Mouse (Mus musculus): Measurements from ENCODE around the gene Tfcp2l1. TPM values are rescaled to one million over a fixed set of nuclear protein-coding genes. Genes with fewer than 3 reads are reported as not detected.

Gene Tfcp2l1
- polyA plus RNA-seq, 1 experiment from 2014 or later, result 0.14 TPM

DNA sequence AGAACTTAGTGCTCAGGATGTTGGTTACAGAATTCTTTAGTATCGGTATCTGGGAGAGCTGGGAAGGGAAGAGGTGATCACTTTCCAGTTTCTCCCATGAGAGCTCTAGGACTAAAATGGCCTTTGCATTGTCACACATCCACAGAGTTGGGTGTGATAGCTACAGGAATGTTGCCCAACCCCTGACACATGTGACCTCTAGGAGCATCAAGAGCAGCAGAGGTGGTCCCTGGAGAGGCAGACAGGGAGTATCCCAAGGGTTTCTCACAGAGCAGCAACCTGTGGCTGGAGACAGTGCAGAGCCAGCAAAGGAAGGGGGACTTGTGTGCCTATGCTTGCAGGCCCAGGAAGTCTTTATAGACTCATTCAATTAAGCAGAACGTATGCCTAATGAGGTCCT is 1.3 kb upstream of the Tfcp2l1 start:
- no peak overlapping the region for H3K4me3 ChIP-seq
- H3K9me3 ChIP-seq, result no peaks in the 10 kb centered on the region
- H3K27ac ChIP-seq, result no peak overlapping the region
- H3K4me1 ChIP-seq (replicated peaks), result peaks cover 16% of the 10 kb centered on the region
- H3K36me3 ChIP-seq, result no peaks in the 10 kb centered on the region
- H3K27me3 ChIP-seq (ENCODE audit: insufficient read depth, poor library complexity, severe bottlenecking), result peaks cover 51% of the 10 kb centered on the region
- 84% methylated on average over 2 of the region's 2 CpGs for WGBS
- no peak for DNase-seq (ENCODE audit: low spot score)

DNA sequence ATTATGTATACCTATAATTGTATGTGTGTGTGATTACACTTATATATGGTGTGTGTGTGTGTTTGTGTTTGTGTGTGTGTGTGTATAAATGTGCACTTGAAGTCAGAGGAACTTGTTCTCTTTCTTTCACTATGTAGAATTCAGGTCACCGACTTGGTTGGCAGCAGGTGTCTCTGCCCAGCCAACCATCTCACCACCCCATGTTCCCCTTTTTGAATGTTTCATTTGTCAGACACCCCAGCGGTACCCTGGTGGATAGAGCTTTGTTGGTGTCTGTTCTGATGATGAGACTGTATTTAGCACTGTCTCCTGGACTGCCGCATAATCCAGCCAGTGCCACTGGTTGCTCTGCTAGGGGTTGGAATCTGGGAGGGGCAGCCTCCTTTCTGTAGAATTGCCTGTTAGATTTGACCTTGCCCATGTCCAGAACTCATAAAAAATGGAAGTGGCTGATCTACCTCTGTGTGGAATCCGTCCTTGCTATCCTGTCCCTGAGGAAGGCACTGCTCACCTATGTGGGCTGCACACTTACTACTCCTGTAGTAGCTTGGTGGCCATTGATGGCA is 5.8 kb downstream of the Tfcp2l1 start:
- DNase-seq (ENCODE audit: low spot score), result no peak
- Histone ChIP-seq H3K4me3 (no peak overlapping the region), H3K36me3 (no peaks in the 10 kb centered on the region), H3K4me1 (replicated peaks) (peaks cover under 1% of the 10 kb centered on the region; the same call in 1 of the 2 replicates), H3K27me3 (ENCODE audit: insufficient read depth, poor library complexity, severe bottlenecking) (peaks cover 27% of the 10 kb centered on the region), H3K27ac (no peak overlapping the region), H3K9me3 (no peaks in the 10 kb centered on the region)
- WGBS, result 81% methylated on average over 4 of the region's 4 CpGs

GRCm38 (mm10) chr1:118642296-118642999 is 14.7 kb downstream of the Tfcp2l1 start:
- 80% methylated on average over 2 of the region's 2 CpGs for WGBS
- Histone ChIP-seq H3K36me3 (no peaks in the 10 kb centered on the region), H3K4me3 (no peak overlapping the region), H3K27me3 (ENCODE audit: insufficient read depth, poor library complexity, severe bottlenecking) (no peaks in the 10 kb centered on the region), H3K9me3 (no peaks in the 10 kb centered on the region), H3K27ac (no peak overlapping the region), H3K4me1 (replicated peaks) (peaks cover 4% of the 10 kb centered on the region; the same call in 1 of the 2 replicates)
- no peak for DNase-seq (ENCODE audit: low spot score)

- H3K4me1 ChIP-seq (replicated peaks), result peaks cover 8% of the 10 kb centered on the region; the same call in 1 of the 2 replicates
- WGBS, result 60% methylated on average over 9 of the region's 9 CpGs
- DNase-seq (ENCODE audit: low spot score), result no peak
- no peaks in the 10 kb centered on the region for H3K36me3 ChIP-seq
- no peaks in the 10 kb centered on the region for H3K27me3 ChIP-seq (ENCODE audit: insufficient read depth, poor library complexity, severe bottlenecking)
- H3K4me3 ChIP-seq, result no peak overlapping the region
- no peak overlapping the region for H3K27ac ChIP-seq
- H3K9me3 ChIP-seq, result no peaks in the 10 kb centered on the region
These were observed 15.6 kb downstream of the Tfcp2l1 start for GRCm38 (mm10) chr1:118643138-118643979.

GRCm38 (mm10) chr1:118645701-118646100 is 18.0 kb downstream of the Tfcp2l1 start:
- no peak overlapping the region for H3K27ac ChIP-seq
- H3K36me3 ChIP-seq, result no peaks in the 10 kb centered on the region
- peaks cover 8% of the 10 kb centered on the region; the same call in 1 of the 2 replicates for H3K4me1 ChIP-seq (replicated peaks)
- no peak for DNase-seq (ENCODE audit: low spot score)
- no peaks in the 10 kb centered on the region for H3K27me3 ChIP-seq (ENCODE audit: insufficient read depth, poor library complexity, severe bottlenecking)
- H3K4me3 ChIP-seq, result no peak overlapping the region
- 64% methylated on average over 4 of the region's 4 CpGs for WGBS
- H3K9me3 ChIP-seq, result no peaks in the 10 kb centered on the region

DNA sequence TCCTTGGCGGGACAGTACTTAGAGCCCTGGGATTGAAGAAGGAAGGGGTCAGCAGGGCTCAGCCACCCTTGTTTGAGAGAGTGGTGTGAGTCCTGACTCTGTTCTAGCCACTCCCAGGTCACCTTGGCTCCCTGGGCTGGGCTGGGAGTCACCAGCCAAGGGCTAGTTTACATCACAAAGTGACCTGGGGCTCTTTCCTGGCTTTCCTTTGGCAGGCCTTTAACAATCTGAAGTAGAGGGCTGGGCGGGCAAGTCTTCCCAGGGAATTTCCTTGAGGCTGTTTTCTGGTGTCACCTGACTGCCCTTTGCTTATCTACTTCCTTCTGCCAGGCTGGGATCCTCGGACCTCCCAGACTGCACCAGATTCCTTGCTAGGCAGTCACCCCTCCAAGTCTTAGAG is 20.3 kb downstream of the Tfcp2l1 start:
- no peaks in the 10 kb centered on the region for H3K27me3 ChIP-seq (ENCODE audit: insufficient read depth, poor library complexity, severe bottlenecking)
- no peak for DNase-seq (ENCODE audit: low spot score)
- H3K4me3 ChIP-seq, result no peak overlapping the region
- no peaks in the 10 kb centered on the region for H3K36me3 ChIP-seq
- H3K27ac ChIP-seq, result no peak overlapping the region
- peaks cover 8% of the 10 kb centered on the region; the same call in 1 of the 2 replicates for H3K4me1 ChIP-seq (replicated peaks)
- whole genome bisulfite sequencing, result 23% methylated on average over 3 of the region's 3 CpGs
- no peaks in the 10 kb centered on the region for H3K9me3 ChIP-seq

- Histone ChIP-seq H3K9me3 (no peaks in the 10 kb centered on the region), H3K4me1 (replicated peaks) (0 out of 2 replicates have a peak, but pooled peaks cover 4% of the 10 kb centered on the region), H3K36me3 (no peaks in the 10 kb centered on the region), H3K4me3 (no peak overlapping the region), H3K27me3 (ENCODE audit: insufficient read depth, poor library complexity, severe bottlenecking) (no peaks in the 10 kb centered on the region), H3K27ac (no peak overlapping the region)
- no peak for DNase-seq (ENCODE audit: low spot score)
- 77% methylated on average over 9 of the region's 9 CpGs for WGBS
These were observed 22.4 kb downstream of the Tfcp2l1 start for GRCm38 (mm10) chr1:118649933-118650770.

GRCm38 (mm10) chr1:118650771-118651080 is 23.0 kb downstream of the Tfcp2l1 start:
- H3K27ac ChIP-seq, result no peak overlapping the region
- H3K27me3 ChIP-seq (ENCODE audit: insufficient read depth, poor library complexity, severe bottlenecking), result no peaks in the 10 kb centered on the region

DNA sequence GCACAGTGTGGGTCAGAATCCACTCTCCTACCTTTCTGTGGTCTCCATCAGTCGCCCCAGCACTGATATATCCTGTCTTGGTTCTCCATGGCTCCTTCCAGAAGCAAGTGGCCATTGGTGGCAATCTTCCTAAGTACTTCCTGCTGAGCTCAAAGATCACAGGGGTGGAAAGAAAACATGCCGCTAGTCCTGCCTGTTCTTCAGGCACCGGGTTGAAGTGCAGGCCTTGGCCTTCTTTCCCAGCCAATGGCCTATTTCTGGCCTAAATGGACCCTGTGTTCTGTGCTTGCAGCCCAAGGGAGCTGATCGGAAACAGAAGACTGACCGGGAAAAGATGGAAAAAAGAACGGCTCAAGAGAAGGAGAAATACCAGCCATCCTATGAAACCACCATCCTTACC is 31.0 kb downstream of the Tfcp2l1 start:
- H3K36me3 ChIP-seq, result no peaks in the 10 kb centered on the region
- H3K27me3 ChIP-seq (ENCODE audit: insufficient read depth, poor library complexity, severe bottlenecking), result no peaks in the 10 kb centered on the region
- H3K27ac ChIP-seq, result no peak overlapping the region
- no peak for DNase-seq (ENCODE audit: low spot score)
- no peaks in the 10 kb centered on the region for H3K4me1 ChIP-seq (replicated peaks)
- H3K4me3 ChIP-seq, result no peak overlapping the region
- H3K9me3 ChIP-seq, result no peaks in the 10 kb centered on the region
- WGBS, result 74% methylated on average over 6 of the region's 6 CpGs

More at GRCm38 (mm10) chr1:118650771-118651080, 23.0 kb downstream of the Tfcp2l1 start:
- Histone ChIP-seq H3K36me3 (no peaks in the 10 kb centered on the region), H3K4me3 (no peak overlapping the region), H3K9me3 (no peaks in the 10 kb centered on the region), H3K4me1 (replicated peaks) (0 out of 2 replicates have a peak, but pooled peaks cover 4% of the 10 kb centered on the region)
- 62% methylated on average over 3 of the region's 3 CpGs for WGBS
- no peak for DNase-seq (ENCODE audit: low spot score)

DNA sequence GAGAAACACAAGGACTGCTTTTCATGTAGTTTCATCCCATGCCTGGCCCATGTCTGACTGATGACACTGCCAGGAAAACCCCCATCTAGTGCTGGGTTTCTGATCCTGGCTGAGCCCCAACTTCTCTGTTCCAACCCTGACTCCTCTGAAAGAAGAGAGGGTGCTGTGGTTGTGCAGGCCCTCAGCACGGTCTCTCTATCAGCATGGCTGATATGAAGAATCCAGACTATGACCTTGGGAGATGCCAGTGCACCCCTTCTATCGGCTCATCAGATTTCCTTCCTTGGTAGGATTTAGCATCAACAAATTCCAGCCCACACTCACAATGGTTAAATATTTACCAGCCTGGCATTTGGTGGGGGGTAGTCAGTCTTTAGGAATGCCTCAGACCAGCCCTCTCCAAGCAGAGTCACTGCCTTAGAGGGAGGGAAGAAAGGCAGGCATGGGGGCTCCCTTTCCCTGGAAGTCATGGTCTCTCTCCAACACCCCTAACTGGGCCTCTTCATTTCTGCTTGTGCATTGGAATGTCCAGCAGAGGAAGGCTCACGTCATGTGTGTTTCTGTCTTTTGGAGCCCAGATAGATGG is 33.2 kb downstream of the Tfcp2l1 start:
- H3K27ac ChIP-seq, result no peak overlapping the region
- WGBS, result 83% methylated on average over 3 of the region's 3 CpGs
- no peaks in the 10 kb centered on the region for H3K4me1 ChIP-seq (replicated peaks)
- no peak for DNase-seq (ENCODE audit: low spot score)
- no peak overlapping the region for H3K4me3 ChIP-seq
- H3K27me3 ChIP-seq (ENCODE audit: insufficient read depth, poor library complexity, severe bottlenecking), result no peaks in the 10 kb centered on the region
- H3K36me3 ChIP-seq, result no peaks in the 10 kb centered on the region
- no peaks in the 10 kb centered on the region for H3K9me3 ChIP-seq

GRCm38 (mm10) chr1:118663062-118663461 is 35.3 kb downstream of the Tfcp2l1 start:
- H3K4me3 ChIP-seq, result no peak overlapping the region
- H3K4me1 ChIP-seq (replicated peaks), result no peaks in the 10 kb centered on the region
- no peaks in the 10 kb centered on the region for H3K9me3 ChIP-seq
- no peak overlapping the region for H3K27ac ChIP-seq
- whole genome bisulfite sequencing, result 75% methylated on average over 1 of the region's 1 CpGs
- H3K27me3 ChIP-seq (ENCODE audit: insufficient read depth, poor library complexity, severe bottlenecking), result no peaks in the 10 kb centered on the region
- no peak for DNase-seq (ENCODE audit: low spot score)
- no peaks in the 10 kb centered on the region for H3K36me3 ChIP-seq

DNA sequence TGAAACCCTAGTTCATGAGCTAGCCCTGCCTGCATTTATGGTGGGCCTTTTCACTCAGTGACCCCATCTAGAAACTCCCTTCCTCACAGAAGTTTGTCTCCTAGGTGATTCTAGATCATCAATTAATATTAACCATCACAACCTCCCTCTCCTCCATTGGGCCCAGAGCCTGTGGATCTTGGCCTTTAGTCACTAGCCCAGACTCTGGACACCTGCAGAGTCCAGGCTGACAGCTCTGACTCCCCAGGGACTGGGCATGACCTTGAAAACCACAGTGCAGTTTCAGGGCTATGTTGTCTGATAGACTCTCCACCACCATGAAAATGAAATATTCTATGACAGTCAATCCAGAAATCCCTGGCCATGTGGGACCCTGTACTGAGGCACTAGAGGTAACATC is 39.8 kb downstream of the Tfcp2l1 start:
- no peaks in the 10 kb centered on the region for H3K9me3 ChIP-seq

More for the DNA sequence above, 39.8 kb downstream of the Tfcp2l1 start:
- no peak for DNase-seq (ENCODE audit: low spot score)
- H3K27me3 ChIP-seq (ENCODE audit: insufficient read depth, poor library complexity, severe bottlenecking), result no peaks in the 10 kb centered on the region
- no peaks in the 10 kb centered on the region for H3K36me3 ChIP-seq
- H3K4me3 ChIP-seq, result no peak overlapping the region
- H3K27ac ChIP-seq, result no peak overlapping the region
- H3K4me1 ChIP-seq (replicated peaks), result peaks cover 7% of the 10 kb centered on the region

Measured in hindbrain, embryonic 10.5 days (tissue).